Mouse (Mus musculus) CH12.LX (cell line): ENCODE data around the gene Galnt17.

Experiments
- CTCF ChIP-seq, 2 experiments: IDR thresholded peaks in 1 of 2; conservative IDR thresholded peaks in 1 of 2; 2 replicates each; pipeline ENCODE4 v1.5.1; 2011 to 2012; ENCODE audit warnings: low read depth in 2 of 2, low read length in 2 of 2, improper control_type of control experiment in 1 of 2, inconsistent platforms in 1 of 2, mild to moderate bottlenecking in 1 of 2, moderate library complexity in 1 of 2
- E2F4 ChIP-seq: IDR thresholded peaks from 2 replicates; pipeline ENCODE4 v1.6.1; 2011; ENCODE audit warnings: low read depth, low read length, improper control_type of control experiment; ENCODE audit not compliant: insufficient replicate concordance
- MAZ ChIP-seq: IDR thresholded peaks from 2 replicates; pipeline ENCODE4 v1.6.1; 2012; ENCODE audit warnings: low read depth, mild to moderate bottlenecking, inconsistent platforms, low read length, improper control_type of control experiment, moderate library complexity

- TF ChIP-seq MAZ (no peak), CTCF (conservative IDR thresholded peaks at IDR 0.05 in 1 of 2, IDR thresholded peaks at IDR 0.05 in 1 of 2; ENCODE audit: low read depth in 2 of 2, low read length in 2 of 2) (no peak), E2F4 (no peak)
Observed at GRCm38 (mm10) chr5:131181231-131181630, 127.1 kb downstream of the Galnt17 start.
